Mouse (Mus musculus): ENCODE data around the gene Eme1.

Eme1 gene

DNA sequence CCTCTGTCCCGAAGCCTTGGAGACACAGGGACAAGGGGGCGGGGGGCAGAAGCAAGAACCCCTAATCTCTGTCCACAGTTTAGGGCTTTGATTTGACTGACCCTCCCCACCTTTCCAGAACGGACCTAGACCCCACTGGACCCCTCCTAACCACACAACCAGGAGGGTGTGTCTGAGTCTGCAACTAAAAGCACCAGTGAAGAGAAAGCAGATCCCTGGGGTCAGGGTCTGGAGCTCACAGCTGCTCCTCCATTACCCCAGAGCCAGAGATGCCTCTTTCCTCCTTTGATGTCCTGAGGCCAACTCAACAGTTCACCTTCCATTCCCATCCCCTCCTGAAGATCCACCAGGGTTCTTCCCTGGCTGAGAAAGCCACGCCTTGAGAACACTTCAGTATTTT, 22.5 kb upstream of the Eme1 start:
- POLR2A ChIA-PET = interaction anchor here in 3 of 4 experiments (0.8 to 4.0 kb wide), 21 partner anchors 10 to 629 kb away, joined by 3 to 27 read pairs (median 4); partner anchors contain the start of genes Eme1 (in 3 of the 3), Mrpl27 (in 3 of the 3), Lrrc59 (in 1 of the 3) and Ppp1r9b (in 1 of the 3)
- CTCF ChIA-PET = interaction anchor here in 2 of 4 experiments (0.6 to 1.5 kb wide), 2 partner anchors 85 to 266 kb away, joined by 3 to 13 read pairs; no protein-coding TSS in a partner anchor

- POLR2A ChIA-PET = interaction anchor here in 2 of 4 experiments (0.5 to 4.0 kb wide), 11 partner anchors 12 to 465 kb away, joined by 3 to 27 read pairs (median 5); partner anchors contain the start of genes Eme1 (in 2 of the 2), Mrpl27 (in 2 of the 2), Lrrc59 (in 1 of the 2) and Tob1 (in 1 of the 2)
- CTCF ChIA-PET = no interaction called here
Measured at GRCm38 (mm10) chr11:94675446-94675845, 21.7 kb upstream of the Eme1 start.

DNA sequence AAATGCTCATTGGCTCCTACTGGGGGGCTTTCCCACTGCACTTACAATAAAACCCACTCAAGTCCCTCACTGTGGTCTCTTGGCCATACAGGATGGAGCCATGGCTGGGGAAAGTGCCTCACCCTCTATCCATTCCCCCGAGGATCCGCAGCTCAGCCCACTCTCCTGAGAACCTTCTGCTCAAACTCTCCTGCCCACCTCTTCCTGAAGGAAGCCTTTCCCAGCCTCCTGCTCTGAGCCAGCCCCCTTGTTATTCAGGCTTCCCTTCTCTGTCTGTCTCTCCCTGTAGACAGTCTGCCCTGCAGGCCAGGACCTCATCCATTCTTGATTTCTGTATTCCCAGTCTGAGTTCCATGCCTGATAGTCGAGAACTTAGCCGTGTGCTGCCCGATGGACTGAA, 21.2 kb upstream of the Eme1 start:
- CTCF ChIA-PET = no interaction called here
- POLR2A ChIA-PET = interaction anchor here in 2 of 4 experiments (3.8 to 4.0 kb wide), 2 partner anchors 21 to 45 kb away, joined by 17 to 18 read pairs; partner anchors contain the start of genes Eme1 (in 1 of the 2), Lrrc59 (in 1 of the 2) and Mrpl27 (in 1 of the 2)

DNA sequence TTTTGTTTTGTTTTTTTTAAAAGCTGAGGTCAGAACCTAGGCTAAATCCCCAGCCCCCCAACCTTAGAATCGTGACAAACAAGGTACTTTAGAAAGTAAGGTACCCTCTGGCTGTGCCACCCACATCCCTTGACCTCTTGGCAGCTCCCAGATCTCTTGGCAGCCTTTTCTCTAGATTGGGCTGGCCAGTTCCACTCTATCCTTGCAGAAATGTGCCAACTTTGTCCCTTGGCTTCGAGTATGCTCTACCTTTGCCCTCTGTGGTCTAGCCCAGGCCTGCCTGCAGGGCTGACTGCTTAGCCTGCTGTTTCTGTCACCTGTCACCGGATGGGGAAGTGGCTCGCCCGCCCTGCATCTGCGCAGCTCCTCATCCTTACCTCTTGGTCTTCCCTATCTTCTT, 11.5 kb upstream of the Eme1 start:
- POLR2A ChIA-PET = interaction anchor here in 3 of 4 experiments (0.6 to 3.7 kb wide), 9 partner anchors 12 to 323 kb away, joined by 3 to 27 read pairs (median 4); partner anchors contain the start of genes Eme1 (in 2 of the 3), Mrpl27 (in 2 of the 3) and Xylt2 (in 1 of the 3)
- CTCF ChIA-PET = no interaction called here

- CTCF ChIA-PET = interaction anchor here in 2 of 4 experiments (1.1 to 1.4 kb wide), 2 partner anchors 69 kb away, joined by 3 read pairs; no protein-coding TSS in a partner anchor
- POLR2A ChIA-PET = interaction anchor here in 3 of 4 experiments (0.7 to 4.0 kb wide), 13 partner anchors 8 to 31 kb away, joined by 3 to 24 read pairs (median 5); partner anchors contain the start of gene Xylt2 (in 2 of the 3)
Measured at GRCm38 (mm10) chr11:94661344-94661743, 7.6 kb upstream of the Eme1 start.

DNA sequence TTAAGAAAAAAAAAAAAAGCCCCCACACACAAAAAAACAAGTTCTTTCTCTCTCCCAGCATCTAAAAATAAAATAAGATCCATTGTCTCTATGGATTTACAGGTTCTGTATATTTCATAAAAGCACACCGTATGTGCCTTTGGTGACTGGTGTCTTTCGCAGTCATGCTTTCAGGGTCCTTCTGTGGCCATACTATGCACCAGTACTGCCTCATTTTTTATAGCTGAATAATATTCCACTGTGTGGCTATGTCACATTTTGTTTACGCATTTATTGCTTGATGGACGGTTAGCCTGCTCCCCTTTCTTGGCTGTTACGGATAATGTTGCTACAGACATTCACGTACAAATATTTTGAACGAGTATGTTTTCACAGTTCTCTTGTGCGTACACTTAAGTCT, 791 bp downstream of the Eme1 start:
- ChIA-PET POLR2A (interaction anchor here (0.5 to 3.7 kb wide), 26 partner anchors 8 to 442 kb away, joined by 3 to 22 read pairs (median 6); partner anchors contain the start of genes Lrrc59 (in 3 of the 4), Xylt2 (in 3 of the 4), Cacna1g (in 1 of the 4) and Tob1 (in 1 of the 4)), CTCF (no interaction called here)

DNA sequence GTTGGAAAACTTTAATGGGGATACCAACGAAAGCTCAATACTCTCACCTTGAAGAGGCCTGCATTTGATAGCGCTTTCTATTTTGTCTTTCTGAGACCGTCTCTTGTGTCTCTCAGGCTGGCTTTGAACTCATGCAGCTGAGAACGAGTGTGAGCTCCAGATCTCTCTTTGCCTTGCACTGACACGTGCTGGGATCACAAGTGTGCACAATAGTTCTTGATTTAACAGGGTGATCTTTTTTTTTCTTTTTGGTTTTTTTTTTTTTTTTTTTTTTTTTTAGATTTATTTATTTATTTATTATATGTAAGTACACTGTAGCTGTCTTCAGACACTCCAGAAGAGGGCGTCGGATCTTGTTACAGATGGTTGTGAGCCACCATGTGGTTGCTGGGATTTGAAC, 2.5 kb downstream of the Eme1 start:
- ChIA-PET CTCF (interaction anchor here in 1 of 4 experiments (0.8 kb wide), 1 partner anchor 22 kb away, joined by 4 read pairs; no protein-coding TSS in a partner anchor), POLR2A (interaction anchor here (0.7 to 12.7 kb wide), 12 partner anchors 10 to 135 kb away, joined by 3 to 179 read pairs (median 7); partner anchors contain the start of gene Lrrc59 (in 3 of the 4))

DNA sequence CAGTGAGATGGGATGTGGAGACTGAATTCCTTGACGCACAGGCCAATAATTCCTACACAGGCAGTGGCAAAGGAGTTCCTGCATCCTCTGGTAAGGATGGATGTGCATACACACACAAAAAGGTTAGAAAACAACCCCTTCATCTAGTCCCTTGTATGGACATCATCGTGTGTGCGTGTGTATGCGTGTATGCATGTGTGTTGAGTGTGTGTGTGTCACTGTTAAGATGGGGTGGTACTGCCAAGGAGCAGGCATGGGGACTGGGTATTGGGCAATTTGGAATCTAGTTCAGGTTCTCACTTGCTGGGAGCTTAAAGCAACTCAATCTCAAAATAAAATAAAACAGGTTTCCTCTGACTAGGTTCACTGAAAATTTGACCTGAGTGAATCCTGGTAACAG, 7.3 kb downstream of the Eme1 start:
- CTCF ChIA-PET = no interaction called here
- POLR2A ChIA-PET = interaction anchor here (0.5 to 12.7 kb wide), 13 partner anchors 8 to 80 kb away, joined by 3 to 179 read pairs (median 4); partner anchors contain the start of gene Lrrc59 (in 2 of the 4)

DNA sequence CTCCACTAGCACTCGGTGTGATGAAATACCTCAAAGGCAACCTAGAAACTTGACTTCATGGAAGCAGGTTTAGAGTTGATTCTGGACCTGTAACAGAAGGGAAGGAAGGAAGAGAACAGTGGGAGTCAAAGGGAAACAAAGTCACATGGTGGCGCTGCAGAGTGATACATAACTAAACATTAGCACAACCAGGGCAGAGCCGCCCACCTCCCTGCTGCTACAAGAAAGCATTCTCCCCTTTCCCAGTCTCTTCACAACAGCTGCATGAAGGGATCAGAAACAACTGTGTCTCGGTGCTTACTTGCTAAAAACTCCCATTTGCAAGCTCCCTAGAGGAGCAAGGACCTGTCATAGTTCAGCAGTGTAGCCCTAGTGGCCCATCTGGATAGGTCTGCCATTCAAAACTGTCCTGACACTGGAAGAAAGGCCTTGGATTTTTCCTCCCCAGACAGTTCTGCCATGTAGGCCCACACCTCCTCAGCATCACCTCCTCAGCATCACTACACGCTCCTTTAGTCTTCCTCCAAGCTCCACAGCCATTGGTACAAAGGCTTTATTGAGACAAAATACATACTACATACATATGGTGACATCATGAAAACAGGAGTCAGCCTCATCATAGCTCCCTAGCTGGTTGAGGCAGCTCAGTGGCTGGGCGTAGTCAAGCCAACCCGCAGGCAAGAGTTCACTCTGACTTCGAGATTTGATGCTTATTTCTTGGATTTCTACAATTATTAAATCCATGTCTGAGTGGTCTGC, 9.1 kb downstream of the Eme1 start:
- CTCF ChIA-PET = interaction anchor here in 1 of 4 experiments (0.7 kb wide), 1 partner anchor 15 kb away, joined by 3 read pairs; the partner anchor contains the start of gene Lrrc59
- POLR2A ChIA-PET = interaction anchor here in 3 of 4 experiments (0.6 to 12.7 kb wide), 9 partner anchors 9 to 41 kb away, joined by 3 to 179 read pairs (median 10); partner anchors contain the start of genes Eme1 (in 2 of the 3), Lrrc59 (in 2 of the 3) and Mrpl27 (in 2 of the 3)

DNA sequence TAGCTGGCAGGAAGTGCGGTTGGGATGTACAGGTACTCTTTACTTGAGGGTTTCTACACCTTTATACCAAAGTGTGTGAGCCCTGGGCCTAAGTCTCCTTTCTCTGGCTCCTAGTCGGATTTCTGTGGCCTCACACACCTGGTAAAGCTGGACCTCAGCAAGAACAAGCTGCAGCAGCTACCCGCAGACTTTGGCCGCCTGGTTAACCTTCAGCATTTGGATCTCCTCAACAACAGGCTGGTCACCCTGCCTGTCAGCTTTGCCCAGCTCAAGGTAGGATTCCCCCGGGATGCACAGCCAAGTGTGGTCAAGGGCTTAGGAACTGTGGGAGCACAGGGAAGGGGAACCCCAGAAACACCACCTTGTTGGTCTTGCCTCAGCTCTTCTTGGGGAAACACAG, 19.3 kb downstream of the Eme1 start:
- ChIA-PET CTCF (interaction anchor here in 3 of 4 experiments (0.6 to 2.4 kb wide), 3 partner anchors 9 to 1020 kb away, joined by 3 to 15 read pairs (median 4); no protein-coding TSS in a partner anchor), POLR2A (interaction anchor here in 3 of 4 experiments (0.7 to 8.6 kb wide), 15 partner anchors 9 to 423 kb away, joined by 3 to 179 read pairs (median 6); partner anchors contain the start of genes Eme1 (in 2 of the 3), Mrpl27 (in 2 of the 3), Tob1 (in 1 of the 3) and Xylt2 (in 1 of the 3))

DNA sequence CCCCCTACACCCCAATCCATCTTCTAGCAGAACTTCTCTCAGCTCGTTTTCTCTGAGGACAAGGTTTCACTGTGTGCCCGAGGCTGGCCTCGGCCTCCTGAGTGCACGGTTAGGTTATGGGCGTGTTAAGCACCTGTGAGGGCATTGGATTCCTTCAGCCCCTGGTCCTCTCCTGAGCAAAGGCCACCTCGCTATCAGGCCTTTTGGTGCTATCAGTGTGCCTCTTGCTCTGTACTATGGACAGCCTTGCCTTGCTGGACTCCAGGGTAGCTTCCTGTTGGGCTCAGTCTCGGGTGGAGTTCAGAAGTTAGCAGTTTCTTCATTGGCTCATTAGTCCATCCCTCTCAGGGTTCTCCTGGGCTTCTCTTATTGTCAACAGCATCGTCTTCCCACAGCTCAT, 20.8 kb downstream of the Eme1 start:
- ChIA-PET POLR2A (interaction anchor here in 2 of 4 experiments (0.5 to 8.6 kb wide), 12 partner anchors 10 to 283 kb away, joined by 3 to 179 read pairs (median 6); partner anchors contain the start of genes Eme1 (in 1 of the 2), Mrpl27 (in 1 of the 2) and Xylt2 (in 1 of the 2)), CTCF (interaction anchor here in 1 of 4 experiments (2.4 kb wide), 1 partner anchor 12 kb away, joined by 15 read pairs; no protein-coding TSS in a partner anchor)

- CTCF ChIA-PET = no interaction called here
Measured at GRCm38 (mm10) chr11:94631969-94632368, 21.8 kb downstream of the Eme1 start.

GRCm38 (mm10) chr11:94630199-94631011, 23.4 kb downstream of the Eme1 start:
- ChIA-PET CTCF (interaction anchor here in 3 of 4 experiments (0.5 to 2.8 kb wide), 22 partner anchors 9 to 403 kb away, joined by 3 to 69 read pairs (median 4); no protein-coding TSS in a partner anchor), POLR2A (interaction anchor here (0.6 to 8.6 kb wide), 43 partner anchors 9 to 722 kb away, joined by 3 to 179 read pairs (median 6); partner anchors contain the start of genes Eme1 (in 3 of the 4), Mrpl27 (in 3 of the 4), Acsf2 (in 2 of the 4) and Tob1 (in 2 of the 4))

More at GRCm38 (mm10) chr11:94631969-94632368, 21.8 kb downstream of the Eme1 start:
- POLR2A ChIA-PET = interaction anchor here (0.6 to 8.6 kb wide), 9 partner anchors 9 to 23 kb away, joined by 3 to 179 read pairs (median 25); partner anchors contain the start of genes Eme1 (in 1 of the 4) and Mrpl27 (in 1 of the 4)

DNA sequence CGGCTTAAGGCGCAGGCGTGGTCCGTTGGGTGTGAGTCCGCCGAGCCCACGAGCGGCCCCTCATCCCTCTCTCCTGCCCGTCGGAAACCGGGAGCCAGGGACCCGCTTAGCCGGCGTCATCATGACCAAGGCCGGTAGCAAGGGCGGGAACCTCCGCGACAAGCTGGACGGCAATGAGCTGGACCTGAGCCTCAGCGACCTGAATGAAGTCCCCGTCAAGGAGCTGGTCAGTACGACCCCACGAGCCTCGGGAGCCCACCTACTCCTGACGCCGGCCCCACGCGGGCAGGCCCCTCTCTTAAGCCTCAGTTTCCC, 23.9 kb downstream of the Eme1 start:
- POLR2A ChIA-PET = interaction anchor here in 3 of 4 experiments (0.6 to 8.6 kb wide), 47 partner anchors 9 to 723 kb away, joined by 3 to 179 read pairs (median 5); partner anchors contain the start of genes Eme1 (in 3 of the 3), Mrpl27 (in 3 of the 3), Acsf2 (in 2 of the 3) and Tob1 (in 2 of the 3)

GRCm38 (mm10) chr11:94629199-94629883, 24.4 kb downstream of the Eme1 start, which contains the start of gene Lrrc59:
TSS of gene Lrrc59 (plus strand) at chr11:94629767.
- CTCF ChIA-PET = interaction anchor here (0.5 to 2.8 kb wide), 61 partner anchors 8 to 418 kb away, joined by 3 to 69 read pairs (median 4); partner anchors contain the start of genes Ankrd40 (in 1 of the 4), Eme1 (in 1 of the 4), Mrpl27 (in 1 of the 4) and Spata20 (in 1 of the 4)
- POLR2A ChIA-PET = interaction anchor here (0.6 to 8.6 kb wide), 54 partner anchors 8 to 418 kb away, joined by 3 to 179 read pairs (median 5); partner anchors contain the start of genes Acsf2 (in 3 of the 4), Eme1 (in 3 of the 4), Mrpl27 (in 3 of the 4) and Tob1 (in 2 of the 4)

More for the DNA sequence above, 23.9 kb downstream of the Eme1 start:
- CTCF ChIA-PET = interaction anchor here in 3 of 4 experiments (0.5 to 2.8 kb wide), 41 partner anchors 9 to 236 kb away, joined by 3 to 69 read pairs (median 4); partner anchors contain the start of genes Eme1 (in 1 of the 3), Mrpl27 (in 1 of the 3) and Spata20 (in 1 of the 3)

GRCm38 (mm10) chr11:94622162-94622561, 31.6 kb downstream of the Eme1 start:
- ChIA-PET CTCF (interaction anchor here in 3 of 4 experiments (0.6 to 2.6 kb wide), 11 partner anchors 8 to 397 kb away, joined by 3 to 69 read pairs (median 4); partner anchors contain the start of gene Lrrc59 (in 2 of the 3)), POLR2A (interaction anchor here (0.9 to 6.3 kb wide), 14 partner anchors 8 to 54 kb away, joined by 3 to 110 read pairs (median 4); partner anchors contain the start of genes Lrrc59 (in 3 of the 4), Eme1 (in 1 of the 4) and Mrpl27 (in 1 of the 4))
